Mouse (Mus musculus): ENCODE data around the gene Galnt4. TPM values are rescaled to one million over a fixed set of nuclear protein-coding genes. Genes with fewer than 3 reads are reported as not detected.

Gene Galnt4
- total and polyA plus RNA-seq, 3 experiments = 1.6 to 1.7 TPM; not detected in 1

DNA sequence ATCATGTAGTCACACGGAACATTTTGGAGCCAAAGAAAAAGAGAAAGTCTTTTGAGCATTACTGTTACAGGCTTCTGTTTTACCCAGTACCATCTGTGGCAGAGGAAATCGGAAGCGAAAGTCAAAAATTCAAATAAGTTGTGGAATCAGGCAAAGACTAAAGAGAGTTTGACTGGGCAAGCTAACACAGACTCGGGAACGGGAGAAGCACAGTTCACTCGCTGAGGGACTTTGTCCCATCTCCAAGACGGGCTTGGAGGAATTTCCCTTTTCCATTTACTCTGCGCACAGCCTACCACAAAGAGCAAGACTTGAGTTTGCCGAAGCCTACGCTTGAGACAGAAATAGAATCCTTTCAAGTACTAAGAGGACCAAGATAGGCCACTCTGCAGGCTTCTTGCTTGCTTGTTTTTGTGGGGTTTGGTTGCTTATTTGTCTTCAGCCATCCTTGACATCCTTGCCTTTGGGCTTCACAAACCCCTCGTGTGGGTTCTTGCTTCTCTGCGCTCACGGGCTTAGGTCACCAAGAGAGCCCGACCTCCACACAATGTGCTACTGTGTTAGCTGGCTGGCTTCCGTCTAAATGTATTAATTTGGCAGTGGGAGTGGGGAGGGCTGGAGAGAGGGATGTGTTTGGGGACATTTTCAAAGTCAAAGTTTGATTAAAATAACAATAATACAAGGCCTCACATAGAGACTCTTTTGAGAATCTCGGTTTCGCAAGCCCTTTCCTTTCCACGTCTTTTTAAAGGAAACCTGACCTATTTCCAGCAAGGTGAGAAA, 31.7 kb upstream of the Galnt4 start:
- Histone ChIP-seq H3K9ac (ENCODE audit: control insufficient read depth, low read depth, low read length, poor library complexity, severe bottlenecking) (no peak overlapping the region), H3K27ac (ENCODE audit: control insufficient read depth, low read depth, low read length) (no peak overlapping the region), H3K79me2 (ENCODE audit: control insufficient read depth, insufficient read depth, low read length, poor library complexity) (no peaks in the 10 kb centered on the region), H3K36me3 (ENCODE audit: control insufficient read depth in 1 of 2, insufficient read depth in 2 of 2, low read length in 2 of 2) (peaks cover 0 to 5% of the 10 kb centered on the region in 2 experiments; a peak in 2 of 4 replicates), H3K4me1 (ENCODE audit: control insufficient read depth in 1 of 2, insufficient read depth in 2 of 2, low read length in 2 of 2) (peaks cover 0 to 4% of the 10 kb centered on the region in 2 experiments; a peak in 1 of 4 replicates), H3K9me3 (replicated peaks; ENCODE audit: insufficient read depth, low read length) (no peaks in the 10 kb centered on the region), H3K27me3 (ENCODE audit: control insufficient read depth in 1 of 2, insufficient read depth in 2 of 2, low read length in 2 of 2) (no peaks in the 10 kb centered on the region), H3K4me3 (ENCODE audit: control insufficient read depth in 1 of 2, insufficient read depth in 1 of 2, low read depth in 2 of 2, low read length in 2 of 2) (no peak overlapping the region)
- no peak for DNase-seq (ENCODE audit: low read depth, low spot score)
- TF ChIP-seq CHD1 (IDR thresholded peaks at IDR 0.05; ENCODE audit: low read depth, low read length) (no peak), NRF1 (IDR thresholded peaks at IDR 0.05; ENCODE audit: insufficient read depth, low read depth, low read length, poor library complexity, severe bottlenecking) (no peak)

DNA sequence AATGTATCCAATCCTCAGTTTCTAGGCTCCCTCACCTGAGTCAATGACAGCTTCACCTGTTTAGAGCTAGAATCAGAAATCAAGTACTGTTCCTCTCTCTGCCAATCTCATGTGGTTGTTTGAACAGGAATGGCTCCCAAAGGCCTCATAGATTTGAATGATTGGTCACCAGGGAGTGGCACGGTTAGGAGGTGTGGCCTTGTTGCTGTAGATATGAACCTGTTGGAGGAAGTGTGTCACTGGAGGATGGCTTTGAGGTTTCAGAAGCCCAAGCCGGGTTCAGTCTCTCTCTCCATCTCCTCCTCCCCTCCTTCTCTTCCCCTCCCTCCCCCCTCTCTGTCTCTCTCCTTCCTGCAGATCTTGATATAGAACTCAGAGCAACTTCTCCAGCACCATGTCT, 29.3 kb upstream of the Galnt4 start:
- TF ChIP-seq RAD21 (IDR thresholded peaks at IDR 0.05; ENCODE audit: low read depth, low read length) (no peak), RCOR1 (IDR thresholded peaks at IDR 0.05; ENCODE audit: low read depth, low read length) (no peak), EP300 (IDR thresholded peaks at IDR 0.05; ENCODE audit: low read depth in 1 of 2, low read length in 2 of 2) (no peak), MYB (IDR thresholded peaks at IDR 0.05; ENCODE audit: low read depth, low read length) (no peak), POLR2A (IDR thresholded peaks at IDR 0.05; ENCODE audit: control insufficient read depth in 1 of 2, insufficient read depth in 1 of 2, low read depth in 1 of 2, low read length in 2 of 2, poor library complexity in 1 of 2) (no peak), MAFK (IDR thresholded peaks at IDR 0.05; ENCODE audit: borderline replicate concordance, low read depth, low read length) (no peak), USF2 (IDR thresholded peaks at IDR 0.05; ENCODE audit: borderline replicate concordance in 1 of 2, insufficient read depth in 1 of 2, low read depth in 1 of 2, low read length in 2 of 2) (no peak), TBP (IDR thresholded peaks at IDR 0.05; ENCODE audit: low read depth, low read length) (no peak), UBTF (IDR thresholded peaks at IDR 0.05; ENCODE audit: borderline replicate concordance, insufficient read depth, low read depth, low read length) (no peak), BHLHE40 (IDR thresholded peaks at IDR 0.05; ENCODE audit: borderline replicate concordance, low read depth, low read length) (no peak), ZMIZ1 (IDR thresholded peaks at IDR 0.05; ENCODE audit: low read depth, low read length) (no peak), SIN3A (IDR thresholded peaks at IDR 0.05; ENCODE audit: low read length) (no peak), POLR2AphosphoS5 (IDR thresholded peaks at IDR 0.05; ENCODE audit: borderline replicate concordance, low read depth, low read length) (no peak), ZKSCAN1 (IDR thresholded peaks at IDR 0.05; ENCODE audit: low read depth, low read length) (no peak), ETS1 (IDR thresholded peaks at IDR 0.05; ENCODE audit: low read depth, low read length) (no peak), MAX (IDR thresholded peaks at IDR 0.05; ENCODE audit: low read length) (no peak)
- peak; percentile 40 for DNase-seq (ENCODE audit: low read depth, low spot score)
- Histone ChIP-seq H3K79me2 (ENCODE audit: control insufficient read depth, insufficient read depth, low read length, poor library complexity) (no peaks in the 10 kb centered on the region), H3K36me3 (ENCODE audit: control insufficient read depth in 1 of 2, insufficient read depth in 2 of 2, low read length in 2 of 2) (peaks cover 0 to 11% of the 10 kb centered on the region in 2 experiments; a peak in 2 of 4 replicates), H3K4me3 (ENCODE audit: control insufficient read depth in 1 of 2, insufficient read depth in 1 of 2, low read depth in 2 of 2, low read length in 2 of 2) (no peak overlapping the region), H3K9ac (ENCODE audit: control insufficient read depth, low read depth, low read length, poor library complexity, severe bottlenecking) (no peak overlapping the region), H3K9me3 (replicated peaks; ENCODE audit: insufficient read depth, low read length) (no peaks in the 10 kb centered on the region), H3K27ac (ENCODE audit: control insufficient read depth, low read depth, low read length) (no peak overlapping the region), H3K4me1 (ENCODE audit: control insufficient read depth in 1 of 2, insufficient read depth in 2 of 2, low read length in 2 of 2) (peaks cover 0 to 11% of the 10 kb centered on the region in 2 experiments; a peak in 2 of 4 replicates), H3K27me3 (ENCODE audit: control insufficient read depth in 1 of 2, insufficient read depth in 2 of 2, low read length in 2 of 2) (no peaks in the 10 kb centered on the region)

Data from MEL (cell line).